Mouse (Mus musculus) layer of hippocampus, postnatal 25 days (tissue): ENCODE measurements around the gene Maml1. TPM values are rescaled to one million over a fixed set of nuclear protein-coding genes. Genes with fewer than 3 reads are reported as not detected.

Experiments
- DNase-seq, 2 experiments: peaks; one replicate each; pipeline ENCODE4 v3.0.0; 2022; ENCODE audit warnings: mixed read lengths in 2 of 2, low spot score in 1 of 2; ENCODE audit errors: extremely low spot score in 1 of 2
- total RNA-seq, 2 experiments: library from RNA; stranded (reverse); gene quantifications; 2 replicates each; pipeline ENCODE4 v1.2.3; 2021

Maml1 gene
- total RNA-seq, 2 experiments from 2014 or later: 10.4 to 11.6 TPM

DNA sequence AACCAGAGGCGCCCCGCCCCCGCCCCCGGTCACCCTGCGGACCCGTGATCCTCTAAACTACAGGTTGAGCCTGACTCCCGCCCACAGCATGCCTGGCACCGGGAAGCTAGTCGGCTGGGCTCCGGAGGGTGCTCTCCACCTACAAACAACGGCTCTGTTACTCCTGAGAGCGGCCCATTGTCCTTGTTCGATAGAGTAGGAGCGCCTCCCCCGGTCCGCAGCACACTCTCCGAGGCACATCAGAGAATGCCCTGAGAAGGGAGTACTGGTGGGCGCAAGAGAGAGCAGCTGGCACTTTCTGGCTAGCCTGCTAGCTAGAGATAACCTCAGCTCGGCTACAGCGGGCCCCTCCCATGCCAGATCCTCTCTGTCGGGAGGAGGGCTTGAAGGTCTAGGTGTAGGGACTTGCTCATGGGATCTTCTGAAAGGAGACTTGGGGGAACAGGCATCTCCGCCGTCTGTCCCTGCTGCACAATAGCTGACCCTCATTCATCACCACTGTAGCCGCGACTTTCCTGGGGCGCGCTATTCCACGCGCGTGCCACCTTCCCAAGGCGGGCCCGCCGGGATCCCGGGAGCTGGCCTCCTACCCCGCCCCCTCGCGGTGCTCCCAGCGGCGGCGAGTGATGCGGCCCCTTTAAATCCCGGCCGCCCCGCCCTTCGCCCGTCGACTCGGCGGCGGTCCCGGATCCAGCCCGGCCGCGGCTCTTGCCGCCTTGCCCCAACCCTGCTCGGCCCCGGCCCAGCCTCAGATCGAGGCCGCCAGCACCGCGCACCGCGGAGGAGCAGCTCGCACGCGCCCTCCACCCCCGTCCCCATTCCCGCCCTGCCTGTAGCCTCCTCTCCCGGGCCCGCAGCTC, 67.2 kb downstream of the Maml1 start:
- DNase-seq: peak; percentile 73 to 84

GRCm38 (mm10) chr11:50223783-50224662, 68.1 kb downstream of the Maml1 start:
- no peak for DNase-seq

GRCm38 (mm10) chr11:50222559-50223276, 69.4 kb downstream of the Maml1 start:
- DNase-seq: no peak

DNA sequence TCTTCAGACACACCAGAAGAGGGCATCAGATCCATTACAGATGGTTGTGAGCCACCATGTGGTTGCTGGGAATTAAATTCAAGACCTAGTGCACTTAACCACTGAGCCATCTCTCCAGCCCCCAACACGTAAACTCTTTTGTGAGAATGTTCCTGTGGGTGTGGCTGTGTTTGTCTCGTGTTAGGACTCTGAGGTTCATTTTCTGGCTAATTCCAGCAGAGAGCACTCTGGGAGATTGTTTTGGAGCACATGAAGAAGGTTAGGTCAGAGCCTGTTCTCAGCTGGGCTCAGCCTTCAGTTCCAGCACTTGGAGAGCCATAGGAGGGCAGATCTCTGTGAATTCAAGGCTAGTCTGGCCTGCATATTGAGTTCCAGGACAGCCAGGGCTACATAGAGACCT, 72.3 kb downstream of the Maml1 start:
- no peak for DNase-seq

GRCm38 (mm10) chr11:50217811-50218210, 74.3 kb downstream of the Maml1 start:
- no peak for DNase-seq

DNA sequence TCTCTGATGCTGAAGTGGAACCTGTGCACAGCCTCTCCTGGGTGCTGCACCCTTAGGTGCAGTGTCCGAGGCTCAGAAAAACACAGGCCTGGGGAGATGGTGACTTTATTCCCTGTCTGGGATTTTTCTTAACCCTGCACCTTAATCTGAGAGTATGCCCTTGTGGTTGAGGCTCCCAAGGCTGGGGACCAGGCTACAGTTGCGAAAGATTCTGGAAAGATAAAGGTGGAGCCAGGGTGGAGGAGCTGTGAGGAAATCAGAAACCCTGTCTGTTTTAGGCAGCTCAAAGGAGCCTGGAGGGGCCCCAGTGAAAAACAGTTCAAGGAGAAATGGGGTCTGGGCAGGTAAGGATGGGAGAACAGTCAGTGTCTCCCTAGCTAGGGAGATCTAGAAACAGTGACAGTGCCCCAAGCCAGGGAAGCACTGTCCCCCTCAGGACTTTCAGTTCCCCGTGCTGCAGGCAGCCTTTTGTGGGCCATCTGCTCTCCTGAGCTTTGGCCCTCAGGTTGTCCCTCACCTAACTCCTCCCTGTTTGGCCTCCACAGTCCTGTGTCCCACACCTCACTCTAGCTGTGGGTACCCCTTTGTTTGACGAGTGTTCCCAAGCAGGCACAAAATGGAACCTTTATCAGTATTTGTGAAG, 75.3 kb downstream of the Maml1 start:
- no peak for DNase-seq

GRCm38 (mm10) chr11:50215633-50216032, 76.5 kb downstream of the Maml1 start:
- DNase-seq: no peak

- DNase-seq: no peak
Measured at GRCm38 (mm10) chr11:50214631-50215030, 77.5 kb downstream of the Maml1 start.

DNA sequence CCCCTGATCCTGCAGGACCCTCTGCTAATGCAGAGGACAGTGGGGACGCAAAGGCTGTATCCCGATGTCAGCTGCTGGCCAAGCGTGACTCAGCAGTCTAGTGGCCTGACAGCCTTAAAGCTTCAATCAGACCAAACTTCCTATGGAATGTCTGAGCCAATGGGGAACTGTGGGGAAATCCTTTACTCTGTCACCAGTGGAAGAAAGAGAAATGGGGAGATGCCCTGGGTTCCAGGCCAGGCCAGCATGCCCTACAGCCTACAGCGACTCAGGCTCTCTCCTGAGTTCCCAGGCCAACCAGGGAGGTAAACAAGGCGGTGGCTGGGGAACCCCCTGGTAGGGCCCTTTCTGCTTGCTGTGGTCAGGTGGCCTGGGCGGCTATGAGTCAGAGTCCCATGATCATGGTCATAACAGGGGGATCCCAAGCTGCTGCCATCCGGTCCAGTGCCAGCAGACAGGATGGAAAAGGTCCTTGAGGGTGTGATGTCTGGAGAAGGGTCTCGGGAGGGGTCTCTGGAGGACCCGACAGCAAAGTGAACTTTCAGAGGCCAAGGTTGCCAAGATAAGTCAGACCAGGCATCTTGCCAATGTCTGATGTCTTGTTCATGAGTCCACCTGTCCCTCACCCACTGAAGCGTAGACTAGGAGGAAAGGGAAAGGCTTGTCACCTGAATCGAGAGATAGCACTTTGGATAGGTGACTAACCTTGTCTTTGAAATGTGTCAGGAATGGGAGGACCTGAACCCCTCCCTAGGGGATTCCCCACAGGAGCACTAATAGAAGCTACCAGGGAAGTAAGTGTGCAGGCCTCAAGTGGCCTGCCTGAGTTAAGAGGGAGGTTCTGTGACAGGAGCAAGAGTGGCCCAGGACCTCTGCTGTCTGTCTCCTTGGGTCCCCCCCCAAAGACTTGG, 79.0 kb downstream of the Maml1 start:
- no peak for DNase-seq

DNA sequence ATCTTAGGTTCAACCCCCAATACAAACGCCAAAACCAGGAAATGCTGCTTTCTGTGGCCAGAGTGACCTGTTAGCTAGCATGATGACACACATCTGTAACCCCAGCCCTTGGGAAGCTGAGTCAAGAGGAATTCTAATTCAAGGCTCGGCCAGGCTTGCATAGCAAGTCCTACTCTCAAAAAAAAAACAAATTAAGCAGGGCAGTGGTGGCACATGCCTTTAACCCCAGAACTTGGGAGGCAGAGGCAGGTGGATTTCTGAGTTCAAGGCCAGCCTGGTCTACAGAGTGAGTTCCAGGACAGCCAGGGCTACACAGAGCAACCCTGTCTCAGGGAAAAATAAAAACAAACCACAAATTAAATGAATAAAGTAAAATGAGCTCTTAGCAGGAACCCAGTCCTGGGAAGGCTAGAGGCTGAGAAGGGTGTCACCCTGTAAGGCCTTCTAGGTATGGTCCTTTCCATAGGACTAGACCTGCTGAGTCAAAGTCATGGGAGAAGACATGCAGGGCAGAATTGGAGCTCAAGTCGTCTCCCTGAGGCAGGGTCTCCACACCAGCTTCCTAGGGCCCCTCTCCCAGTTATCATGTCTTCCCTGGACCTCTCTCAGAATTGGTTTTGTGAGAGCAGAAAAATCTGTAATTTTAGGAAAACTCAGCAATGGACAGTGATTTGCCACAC, 79.9 kb downstream of the Maml1 start:
- DNase-seq: no peak

GRCm38 (mm10) chr11:50211322-50212059, 80.6 kb downstream of the Maml1 start:
- no peak for DNase-seq

GRCm38 (mm10) chr11:50210505-50211151, 81.5 kb downstream of the Maml1 start, which contains the start of the genes Sqstm1 and Mgat4b:
Sqstm1 (minus strand) TSS chr11:50210827.
Mgat4b (plus strand) TSS chr11:50210890.
- peak; percentile 79 to 90 for DNase-seq

DNA sequence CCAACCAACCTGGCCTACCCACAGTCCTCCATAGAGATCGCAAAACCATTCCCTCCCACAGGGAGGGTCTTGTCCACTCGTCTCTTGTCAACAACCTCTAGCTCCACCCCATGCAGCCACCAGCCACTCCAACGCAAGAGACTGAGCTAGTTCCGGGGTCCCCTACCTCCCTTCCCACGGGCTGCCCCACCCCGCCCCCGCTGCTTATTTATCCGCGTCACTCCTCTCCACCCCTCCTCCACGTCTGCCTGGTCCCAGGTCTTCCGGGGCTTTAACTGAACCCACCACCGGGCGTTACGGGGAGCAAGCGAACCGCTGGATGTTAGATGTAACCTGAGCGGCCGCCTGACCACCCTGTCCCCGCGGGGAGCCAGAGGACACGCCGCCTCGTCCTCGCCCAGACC, 82.0 kb downstream of the Maml1 start:
- DNase-seq: peak; percentile 67 to 76

DNA sequence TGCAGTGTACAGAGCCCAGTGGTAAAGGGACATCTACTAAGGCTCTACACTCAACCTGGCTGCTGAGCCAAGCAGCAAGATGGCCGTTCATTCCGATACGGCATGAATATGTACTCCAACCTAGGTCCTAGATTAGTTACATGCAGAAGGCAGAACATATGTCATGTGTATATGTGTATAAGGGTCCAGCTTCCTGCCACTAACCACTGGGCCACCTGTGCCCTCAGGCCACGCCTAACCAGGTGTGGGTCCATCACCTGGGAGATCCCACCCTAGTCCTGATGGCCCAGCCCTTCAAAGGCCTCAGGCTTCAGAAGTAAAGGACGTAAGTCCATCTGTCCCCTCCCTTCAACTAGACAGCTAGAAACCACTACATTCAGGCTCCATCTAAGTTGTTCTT, 84.1 kb downstream of the Maml1 start:
- DNase-seq: no peak

DNA sequence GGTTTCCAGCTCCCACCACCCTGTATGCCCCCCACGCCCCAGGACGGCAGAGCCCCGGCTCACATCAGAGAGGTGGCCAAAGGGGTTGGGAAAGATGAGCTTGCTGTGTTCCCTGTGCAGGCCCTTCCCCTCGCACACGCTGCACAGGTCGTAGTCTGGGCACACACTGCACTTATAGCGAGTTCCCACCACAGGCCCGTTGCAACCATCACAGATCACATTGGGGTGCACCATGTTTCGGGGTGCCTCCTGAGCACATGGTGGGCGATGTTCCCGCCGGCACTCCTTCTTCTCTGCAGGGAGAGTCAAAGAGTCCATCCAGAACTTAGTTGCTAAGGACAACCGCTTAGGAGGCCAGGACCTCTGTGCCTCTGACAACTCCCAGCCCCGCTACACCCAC, 84.8 kb downstream of the Maml1 start:
- no peak for DNase-seq

DNA sequence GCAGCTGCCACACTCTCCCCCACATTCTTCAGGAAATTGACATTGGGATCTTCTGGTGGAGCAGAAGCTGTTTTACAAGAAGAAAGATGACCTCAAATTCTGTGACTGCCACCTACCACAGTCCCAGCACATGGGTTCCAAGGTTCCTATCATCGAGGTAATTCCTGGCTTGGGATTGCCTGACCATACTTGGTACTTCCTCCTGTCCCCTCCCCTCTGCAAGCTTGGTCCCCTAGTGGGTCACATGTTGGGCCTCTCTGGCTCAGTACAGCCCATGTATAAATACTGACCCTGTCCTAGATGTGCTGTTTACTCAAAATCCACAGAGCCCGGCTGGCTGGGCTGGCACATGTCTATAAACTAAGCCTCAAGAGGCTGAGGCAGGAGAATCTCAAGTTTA, 86.1 kb downstream of the Maml1 start:
- no peak for DNase-seq
